Mouse (Mus musculus) embryonic fibroblast, embryonic 13.5 days (primary cell): Measurements from ENCODE around the gene Trim46.

ENCODE experiments used
- CTCF ChIP-seq: IDR thresholded peaks from 2 replicates; pipeline ENCODE4 v1.5.1; 2011; ENCODE audit warnings: mild to moderate bottlenecking, control low read depth, low read length, moderate library complexity, borderline replicate concordance; ENCODE audit not compliant: insufficient read depth
- POLR2A ChIP-seq: IDR thresholded peaks from 2 replicates; pipeline ENCODE4 v1.6.1; 2011; ENCODE audit warnings: low read depth, mild to moderate bottlenecking, control low read depth, low read length, moderate library complexity

DNA sequence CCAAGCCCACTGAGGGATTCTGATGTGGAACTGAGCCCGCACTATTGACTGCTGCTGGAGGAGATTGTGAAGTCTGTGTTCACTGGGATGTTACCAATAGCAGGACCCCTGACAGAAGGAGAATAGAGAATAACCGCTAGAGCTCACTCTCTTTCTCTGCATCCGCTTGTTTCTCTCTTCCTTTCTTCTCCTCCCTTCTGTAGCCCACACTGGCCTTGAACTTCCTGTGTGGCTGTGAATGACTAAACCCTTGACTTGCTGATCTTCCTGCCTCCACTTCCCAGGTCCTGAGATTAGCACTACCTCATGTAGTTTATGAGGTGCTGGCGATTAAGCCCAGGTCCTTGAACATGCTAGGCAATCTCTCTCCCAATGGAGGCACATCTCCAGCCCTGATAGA lies 1.4 kb upstream of the Trim46 start:
- TF ChIP-seq CTCF (no peak), POLR2A (0 out of 2 replicates have a peak, but pooled peaks have one; percentile 24)
